Mouse (Mus musculus): Measurements from ENCODE around the gene Myrfl. TPM values are rescaled to one million over a fixed set of nuclear protein-coding genes. Genes with fewer than 3 reads are reported as not detected.

The Myrfl gene
- total and polyA plus RNA-seq, 2 experiments from 2014 or later = 0.23 TPM; not detected in 1

DNA sequence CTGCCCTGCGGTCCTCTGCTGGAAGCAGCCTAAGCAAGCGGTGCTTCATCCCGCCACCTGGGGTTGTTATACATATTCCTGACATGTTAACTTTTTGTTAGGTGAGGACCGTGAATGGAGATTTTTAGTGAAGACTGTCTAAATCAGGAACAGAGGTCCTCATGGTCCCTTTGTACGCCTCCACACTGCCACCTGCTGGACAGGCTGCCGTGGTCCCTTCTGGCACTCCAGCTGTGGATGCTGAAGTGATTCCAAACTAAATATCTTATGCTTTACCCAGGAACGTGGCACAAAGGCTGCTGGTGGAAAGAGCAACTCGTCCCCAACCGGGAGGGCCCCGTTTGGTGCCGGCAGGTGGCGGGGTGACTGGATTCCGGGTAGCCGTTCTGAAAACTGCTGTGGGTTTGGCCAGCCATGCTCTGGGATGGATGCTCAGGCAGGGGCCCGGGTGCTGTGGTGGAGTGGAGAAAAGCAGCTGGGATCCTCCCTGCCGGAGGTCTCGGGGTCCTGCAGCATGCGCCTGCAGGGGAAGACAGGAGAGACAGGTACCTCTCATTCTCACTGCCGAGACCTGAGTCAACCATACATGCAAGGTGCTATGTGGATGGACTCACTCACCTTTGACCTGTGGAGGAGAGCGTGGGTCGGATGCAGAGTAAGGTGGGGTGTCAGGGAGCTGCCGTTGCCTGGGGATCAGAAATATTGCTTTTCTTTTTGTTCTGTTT lies 47.8 kb downstream of the Myrfl start:
- Histone ChIP-seq H3K9ac (replicated peaks; ENCODE audit: low read depth, low read length) (no peak overlapping the region), H3K36me3 (replicated peaks; ENCODE audit: control insufficient read depth, insufficient read depth, low read length) (no peaks in the 10 kb centered on the region), H3K9me3 (replicated peaks; ENCODE audit: control insufficient read depth, low read length) (no peaks in the 10 kb centered on the region), H3K4me3 (ENCODE audit: low read depth, low read length) (peak overlapping the region; percentile 5; the same call in 1 of the 2 replicates), H3K27ac (ENCODE audit: low read depth) (no peak overlapping the region), H3K4me2 (ENCODE audit: low read depth, low read length) (peak overlapping the region; percentile 26), H3K4me1 (ENCODE audit: control insufficient read depth, insufficient read depth) (no peaks in the 10 kb centered on the region), H3K27me3 (ENCODE audit: control insufficient read depth, insufficient read depth, low read length) (no peaks in the 10 kb centered on the region; the same call in 1 of the 2 replicates)
- no peak; the same call in 1 of the 2 replicates for ATAC-seq (ENCODE audit: insufficient read depth, low read depth)
- TF ChIP-seq CTCF (IDR thresholded peaks at IDR 0.05; ENCODE audit: low read depth) = peak; percentile 92
- TF ChIP-seq EP300 (IDR thresholded peaks at IDR 0.05; ENCODE audit: low read depth) = no peak
- DNase-seq (ENCODE audit: low spot score) = peak; percentile 67
- WGBS = 19% methylated on average over 22 of the region's 22 CpGs

DNA sequence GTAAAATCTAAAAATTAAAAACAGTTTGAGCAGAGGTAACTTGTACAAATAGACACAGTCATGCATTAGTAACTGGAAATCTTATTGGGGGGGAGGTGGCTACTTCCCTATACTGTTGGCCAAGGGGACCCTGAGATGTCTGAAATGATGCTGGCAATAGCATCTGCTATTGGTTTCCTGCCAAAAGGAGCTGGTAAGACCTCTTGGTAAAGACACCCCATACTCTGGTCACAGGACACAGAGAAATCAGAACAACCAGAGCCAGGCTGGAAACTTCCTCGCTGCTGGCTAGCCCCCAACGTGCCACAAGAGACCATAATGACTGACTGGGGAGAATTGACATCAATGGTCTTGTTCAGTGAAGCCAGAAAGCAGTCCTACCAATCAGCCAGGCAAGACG lies 55.2 kb downstream of the Myrfl start:
- TF ChIP-seq EP300 (IDR thresholded peaks at IDR 0.05; ENCODE audit: low read depth) (no peak), CTCF (IDR thresholded peaks at IDR 0.05; ENCODE audit: low read depth) (no peak)
- no peaks in the 10 kb centered on the region for H3K27me3 ChIP-seq (ENCODE audit: control insufficient read depth, insufficient read depth, low read length)
- no peak overlapping the region for H3K27ac ChIP-seq (ENCODE audit: low read depth)
- H3K4me1 ChIP-seq (ENCODE audit: control insufficient read depth, insufficient read depth) = no peaks in the 10 kb centered on the region
- 69% methylated on average over 3 of the region's 3 CpGs for WGBS
- no peaks in the 10 kb centered on the region for H3K36me3 ChIP-seq (replicated peaks; ENCODE audit: control insufficient read depth, insufficient read depth, low read length)
- H3K4me3 ChIP-seq (ENCODE audit: low read depth, low read length) = no peak overlapping the region
- DNase-seq (ENCODE audit: low spot score) = no peak
- H3K9me3 ChIP-seq (replicated peaks; ENCODE audit: control insufficient read depth, low read length) = no peaks in the 10 kb centered on the region
- H3K9ac ChIP-seq (replicated peaks; ENCODE audit: low read depth, low read length) = no peak overlapping the region
- no peak overlapping the region for H3K4me2 ChIP-seq (ENCODE audit: low read depth, low read length)
- no peak for ATAC-seq (ENCODE audit: insufficient read depth, low read depth)

DNA sequence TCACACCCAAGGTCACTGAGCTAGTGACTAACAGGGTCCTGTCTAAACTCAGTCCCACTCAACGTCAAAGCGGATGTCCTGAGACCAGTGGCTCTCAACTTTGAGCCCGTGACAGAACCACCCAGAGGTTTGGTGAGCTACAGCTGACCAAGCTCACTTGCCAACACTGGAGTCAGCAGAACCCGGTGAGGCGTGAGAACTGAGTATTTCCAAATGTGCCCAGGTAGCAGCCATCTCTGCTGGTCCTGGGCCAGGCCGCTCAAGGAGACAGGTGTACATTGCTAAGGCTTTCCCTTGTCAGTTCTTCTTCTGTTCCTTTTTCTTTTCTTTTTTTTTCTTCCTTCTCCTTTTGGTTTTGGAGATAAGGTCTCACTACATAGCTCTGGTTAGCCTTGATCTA lies 66.0 kb downstream of the Myrfl start:
- no peak for ATAC-seq (ENCODE audit: insufficient read depth, low read depth)
- 83% methylated on average over 6 of the region's 6 CpGs for WGBS
- no peaks in the 10 kb centered on the region for H3K36me3 ChIP-seq (replicated peaks; ENCODE audit: control insufficient read depth, insufficient read depth, low read length)

DNA sequence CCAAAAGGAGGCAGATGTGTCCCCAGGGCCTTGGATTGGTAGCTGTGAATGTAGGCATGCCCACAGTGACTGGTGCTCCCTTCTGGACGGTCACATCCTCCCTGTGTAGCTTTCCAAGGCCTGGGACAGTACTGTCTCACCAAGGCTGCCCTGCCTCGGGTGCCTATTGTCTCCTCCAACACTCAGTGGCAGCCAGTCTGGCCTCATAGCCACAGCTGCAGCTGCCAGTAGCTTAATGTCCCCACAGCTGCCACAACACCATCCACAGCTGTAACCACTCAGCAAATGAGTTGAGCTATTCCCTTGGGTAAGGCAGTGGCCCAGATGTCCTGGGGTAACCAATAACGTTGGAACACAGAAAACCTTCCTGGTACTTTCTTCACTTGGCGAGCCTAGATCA lies 68.6 kb downstream of the Myrfl start:
- H3K9ac ChIP-seq (replicated peaks; ENCODE audit: low read depth, low read length) = no peak overlapping the region
- ATAC-seq (ENCODE audit: insufficient read depth, low read depth) (peak; percentile 82), DNase-seq (ENCODE audit: low spot score) (peak; percentile 15)
- no peaks in the 10 kb centered on the region for H3K27me3 ChIP-seq (ENCODE audit: control insufficient read depth, insufficient read depth, low read length)
- H3K27ac ChIP-seq (ENCODE audit: low read depth) = no peak overlapping the region
- no peaks in the 10 kb centered on the region for H3K4me1 ChIP-seq (ENCODE audit: control insufficient read depth, insufficient read depth)
- no peak overlapping the region for H3K4me2 ChIP-seq (ENCODE audit: low read depth, low read length)
- H3K4me3 ChIP-seq (ENCODE audit: low read depth, low read length) = no peak overlapping the region
- TF ChIP-seq CTCF (IDR thresholded peaks at IDR 0.05; ENCODE audit: low read depth) = no peak
- no peak for TF ChIP-seq EP300 (IDR thresholded peaks at IDR 0.05; ENCODE audit: low read depth)
- no peaks in the 10 kb centered on the region for H3K36me3 ChIP-seq (replicated peaks; ENCODE audit: control insufficient read depth, insufficient read depth, low read length)
- no peaks in the 10 kb centered on the region for H3K9me3 ChIP-seq (replicated peaks; ENCODE audit: control insufficient read depth, low read length)
- 53% methylated on average over 4 of the region's 4 CpGs for WGBS

More for the DNA sequence above, 66.0 kb downstream of the Myrfl start:
- Histone ChIP-seq H3K4me2 (ENCODE audit: low read depth, low read length) (no peak overlapping the region), H3K27ac (ENCODE audit: low read depth) (no peak overlapping the region), H3K9ac (replicated peaks; ENCODE audit: low read depth, low read length) (no peak overlapping the region), H3K4me1 (ENCODE audit: control insufficient read depth, insufficient read depth) (no peaks in the 10 kb centered on the region), H3K27me3 (ENCODE audit: control insufficient read depth, insufficient read depth, low read length) (no peaks in the 10 kb centered on the region), H3K9me3 (replicated peaks; ENCODE audit: control insufficient read depth, low read length) (no peaks in the 10 kb centered on the region), H3K4me3 (ENCODE audit: low read depth, low read length) (no peak overlapping the region)
- no peak for DNase-seq (ENCODE audit: low spot score)
- TF ChIP-seq EP300 (IDR thresholded peaks at IDR 0.05; ENCODE audit: low read depth) (no peak), CTCF (IDR thresholded peaks at IDR 0.05; ENCODE audit: low read depth) (no peak)

- DNase-seq (ENCODE audit: low spot score) (no peak), ATAC-seq (ENCODE audit: insufficient read depth, low read depth) (no peak)
- 58% methylated on average over 11 of the region's 11 CpGs for WGBS
- TF ChIP-seq CTCF (IDR thresholded peaks at IDR 0.05; ENCODE audit: low read depth) (no peak), EP300 (IDR thresholded peaks at IDR 0.05; ENCODE audit: low read depth) (no peak)
- H3K9me3 ChIP-seq (replicated peaks; ENCODE audit: control insufficient read depth, low read length) = no peaks in the 10 kb centered on the region
- H3K36me3 ChIP-seq (replicated peaks; ENCODE audit: control insufficient read depth, insufficient read depth, low read length) = no peaks in the 10 kb centered on the region
- H3K4me3 ChIP-seq (ENCODE audit: low read depth, low read length) = no peak overlapping the region
- H3K4me1 ChIP-seq (ENCODE audit: control insufficient read depth, insufficient read depth) = no peaks in the 10 kb centered on the region
- no peak overlapping the region for H3K27ac ChIP-seq (ENCODE audit: low read depth)
- H3K9ac ChIP-seq (replicated peaks; ENCODE audit: low read depth, low read length) = no peak overlapping the region
- H3K27me3 ChIP-seq (ENCODE audit: control insufficient read depth, insufficient read depth, low read length) = no peaks in the 10 kb centered on the region
- H3K4me2 ChIP-seq (ENCODE audit: low read depth, low read length) = no peak overlapping the region
Measured at GRCm38 (mm10) chr10:116827306-116827705, 69.4 kb downstream of the Myrfl start.
